Mouse (Mus musculus) 416B (cell line): ENCODE results near the gene Vti1a.

Source experiments
- DNase-seq: peaks from one replicate; pipeline ENCODE4 v3.0.0; 2011; ENCODE audit warnings: low read depth

The Vti1a gene

DNA sequence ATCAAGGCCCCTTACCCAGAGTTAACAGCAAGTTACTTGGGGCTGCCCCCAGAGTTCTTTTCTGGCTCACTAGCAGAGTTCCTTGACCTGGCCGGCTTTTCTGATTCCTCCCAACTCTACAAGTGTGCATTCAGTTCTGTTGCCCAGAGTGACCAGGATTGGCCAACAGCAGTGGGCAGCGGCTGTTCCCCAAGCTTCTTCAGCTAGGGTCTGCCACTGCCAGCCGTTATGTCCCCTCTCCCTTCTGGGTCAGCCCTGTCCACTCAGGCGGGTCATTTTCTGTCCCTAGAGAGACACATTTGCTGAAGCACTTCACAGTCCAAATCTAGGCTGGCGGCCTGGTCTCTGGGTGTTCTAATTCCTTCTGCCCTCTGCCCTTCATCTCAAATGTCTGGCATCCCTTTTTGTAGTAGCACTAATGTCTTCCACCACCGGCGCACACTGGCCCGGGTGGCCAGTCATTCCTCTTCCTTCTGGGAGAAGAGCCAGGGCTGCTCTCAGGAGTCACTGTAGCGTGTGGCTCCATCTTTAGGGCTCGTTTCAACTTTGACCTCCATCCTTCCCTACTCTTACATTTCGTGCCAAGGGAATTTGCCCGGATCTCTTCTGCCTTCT is 305.0 kb downstream of the Vti1a start:
- DNase-seq = no peak

DNA sequence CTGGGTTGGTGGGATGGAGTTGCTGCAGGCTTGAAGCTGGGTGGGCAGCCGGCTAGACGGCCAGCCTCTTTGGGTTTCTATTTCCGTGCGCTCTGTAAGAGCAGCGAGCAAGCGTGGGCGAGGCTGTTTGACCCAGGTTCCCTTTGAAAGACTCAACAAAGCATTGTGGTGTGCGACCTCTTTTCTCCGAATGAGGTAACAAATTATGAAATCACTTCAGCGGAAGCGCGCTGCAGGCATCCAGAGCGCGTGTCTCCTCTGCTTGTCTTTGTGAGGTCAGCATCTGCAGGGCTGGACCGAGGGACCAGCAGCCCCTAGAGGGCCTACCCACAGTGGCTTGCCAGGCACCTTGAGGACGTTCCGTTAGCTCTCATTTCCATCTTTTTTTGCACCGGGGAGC is 306.7 kb downstream of the Vti1a start:
- no peak for DNase-seq

DNA sequence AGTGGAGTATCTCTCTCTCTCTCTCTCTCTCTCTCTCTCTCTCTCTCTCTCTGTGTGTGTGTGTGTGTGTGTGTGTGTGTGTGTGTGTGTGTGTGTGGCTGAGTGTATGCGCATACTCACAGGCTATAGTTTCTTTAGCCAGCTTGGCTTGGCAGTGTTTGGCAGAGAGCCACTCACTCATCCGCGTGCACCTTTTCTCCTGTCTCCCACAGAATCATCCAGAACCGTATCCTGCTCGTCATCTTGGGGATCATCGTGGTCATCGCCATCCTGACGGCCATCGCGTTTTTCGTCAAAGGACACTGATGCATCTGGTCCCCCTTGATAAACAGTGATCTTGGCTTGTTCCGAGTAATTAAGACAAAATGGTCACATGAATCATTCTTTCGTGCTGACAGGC is 307.5 kb downstream of the Vti1a start:
- DNase-seq = no peak

- DNase-seq = no peak
Measured at GRCm38 (mm10) chr19:55626483-55626882, 310.4 kb downstream of the Vti1a start.

- DNase-seq = no peak
Measured at GRCm38 (mm10) chr19:55626952-55627351, 310.9 kb downstream of the Vti1a start.

DNA sequence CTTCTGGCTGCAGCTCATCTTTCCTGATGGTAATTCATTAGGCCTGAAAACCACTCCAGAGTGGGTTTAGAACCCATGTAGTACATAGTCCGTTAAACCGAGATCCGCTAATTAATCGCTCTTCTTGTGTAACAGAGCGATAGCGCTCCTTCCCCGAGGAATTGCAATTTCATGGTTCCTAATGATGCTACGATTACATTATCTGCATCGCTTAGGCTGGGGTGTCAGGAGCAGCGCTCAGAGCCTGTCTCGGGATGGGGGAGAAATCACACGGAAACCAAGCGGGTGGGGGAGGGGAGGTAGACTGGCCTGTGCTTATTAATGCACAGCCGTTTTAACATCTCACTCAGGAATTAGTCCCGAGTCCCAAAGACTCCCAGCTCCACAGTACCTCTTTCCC is 319.4 kb downstream of the Vti1a start:
- no peak for DNase-seq

DNA sequence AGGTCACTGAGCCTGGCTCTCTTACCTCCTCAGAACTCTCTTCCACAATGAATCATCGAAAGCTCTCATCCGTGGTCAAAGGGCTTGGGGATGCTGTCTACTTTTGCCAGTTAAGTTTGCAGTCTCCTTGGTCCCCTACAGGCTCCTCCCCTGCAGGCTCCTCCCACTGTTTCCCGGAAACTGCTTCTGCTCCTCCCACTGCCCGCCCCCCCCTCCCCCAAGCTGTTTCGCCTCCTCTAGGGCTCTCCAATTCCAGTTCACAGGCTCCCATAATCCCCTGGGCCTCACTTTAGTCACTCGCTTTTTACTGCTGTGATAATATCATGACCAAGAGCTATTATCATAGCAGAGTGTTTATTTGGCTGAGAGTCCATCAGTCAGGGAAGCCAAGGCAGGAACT is 324.2 kb downstream of the Vti1a start:
- no peak for DNase-seq

DNA sequence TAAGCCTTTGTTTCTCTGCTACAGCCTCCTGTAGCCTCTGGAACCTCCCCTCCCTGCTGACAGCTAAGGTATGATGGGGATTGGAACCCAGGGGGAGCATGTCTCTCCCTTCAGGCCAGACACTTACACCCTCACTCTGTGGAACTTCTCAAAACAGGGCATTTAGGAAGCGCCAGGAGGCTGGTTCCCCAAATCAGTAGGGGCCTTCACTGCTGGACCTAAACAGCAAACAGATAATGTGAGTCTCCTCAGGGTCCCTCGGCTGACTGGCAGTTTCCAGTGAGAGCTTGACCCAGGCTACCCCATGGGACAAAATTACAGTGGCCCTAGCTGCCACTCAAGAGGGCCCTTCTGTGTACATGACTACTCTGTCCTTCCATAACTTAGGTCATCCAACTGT is 325.8 kb downstream of the Vti1a start:
- DNase-seq = no peak

DNA sequence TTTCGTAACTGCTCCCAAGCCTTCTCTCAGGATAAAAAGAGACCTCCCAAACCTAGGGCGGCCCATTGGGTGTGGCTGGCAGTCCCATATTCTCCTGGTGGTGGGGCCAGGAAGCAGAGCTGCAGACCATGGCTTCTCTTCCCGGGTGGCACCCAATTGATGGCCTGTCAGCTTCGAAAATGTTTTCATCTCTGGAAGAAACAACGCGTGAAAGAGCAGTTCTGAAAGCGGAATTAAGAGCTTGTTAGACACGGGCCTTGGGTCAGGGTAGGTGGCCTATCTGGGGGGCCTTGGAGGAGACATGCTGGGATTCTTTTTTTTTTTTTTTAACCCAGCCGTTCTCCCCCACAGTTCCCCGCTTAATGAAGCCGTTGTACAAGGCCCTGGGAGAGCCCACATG is 326.3 kb downstream of the Vti1a start:
- DNase-seq = no peak

- DNase-seq = peak; percentile 71
Measured at GRCm38 (mm10) chr19:55643288-55643901, 327.3 kb downstream of the Vti1a start.

DNA sequence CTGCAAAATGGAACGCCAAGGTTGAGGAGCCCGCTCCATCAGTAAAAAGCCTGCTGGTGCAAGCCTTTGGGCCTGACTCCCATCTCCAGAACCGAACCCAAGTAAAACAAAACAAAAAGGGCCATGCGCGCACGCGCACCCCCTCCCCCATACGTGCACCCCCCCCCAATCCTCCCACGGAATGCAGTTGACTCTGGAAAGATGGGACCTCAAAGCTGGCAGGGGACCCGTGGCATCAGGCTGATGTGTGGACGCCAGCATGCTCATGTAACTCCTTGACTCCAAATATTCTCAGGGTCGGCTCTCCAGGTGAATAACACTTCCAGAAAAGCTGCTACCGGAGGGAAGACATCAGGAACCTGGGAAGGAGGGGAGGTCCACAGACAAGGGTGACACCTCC is 327.8 kb downstream of the Vti1a start:
- DNase-seq = no peak

GRCm38 (mm10) chr19:55649363-55649762 is 333.3 kb downstream of the Vti1a start:
- DNase-seq = no peak

GRCm38 (mm10) chr19:55651017-55651416 is 334.9 kb downstream of the Vti1a start:
- DNase-seq = no peak

GRCm38 (mm10) chr19:55652693-55653265 is 336.7 kb downstream of the Vti1a start:
- no peak for DNase-seq

- no peak for DNase-seq
Measured at GRCm38 (mm10) chr19:55660165-55660564, 344.1 kb downstream of the Vti1a start.

- DNase-seq = no peak
Measured at GRCm38 (mm10) chr19:55662521-55663223, 346.6 kb downstream of the Vti1a start.

DNA sequence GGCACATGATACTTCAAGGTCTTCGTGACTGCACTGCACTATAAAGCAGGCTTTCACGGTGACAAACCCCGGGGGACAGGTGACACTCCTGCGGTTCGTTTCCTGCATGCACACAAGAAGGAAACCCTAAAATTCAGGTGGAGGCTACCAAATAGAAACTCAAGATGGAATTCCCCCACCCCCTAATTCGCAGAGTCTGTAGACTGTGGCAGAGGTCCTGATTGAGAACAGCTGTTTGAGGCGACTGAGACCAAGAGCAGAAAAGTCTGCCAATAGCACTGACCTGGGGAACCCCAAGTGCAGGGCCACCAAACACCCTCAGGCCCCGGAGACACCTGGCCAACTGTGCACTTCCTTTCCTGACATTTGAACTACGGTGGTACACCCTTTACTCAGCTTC is 351.7 kb downstream of the Vti1a start:
- DNase-seq = no peak

GRCm38 (mm10) chr19:55668896-55669295 is 352.8 kb downstream of the Vti1a start:
- DNase-seq = no peak
